Mouse (Mus musculus) liver, postnatal 0 days (tissue): Measurements from ENCODE around the gene Papln. TPM values are rescaled to one million over a fixed set of nuclear protein-coding genes. Genes with fewer than 3 reads are reported as not detected.

Source experiments
- ATAC-seq: fragments of 200-750 bp; cut with Nextera tagmentation; 2 replicates; pipeline ENCODE4 v1.8.0; 2017; ENCODE audit warnings: mild to moderate bottlenecking, moderate library complexity
- DNase-seq: peaks from one replicate; pipeline ENCODE4 v3.0.0-alpha.2; 2016
- H3K27ac ChIP-seq: fragments of 300-500 bp; sonication (generic); 2 replicates; pipeline ENCODE4 v1.5.1; 2014; ENCODE audit warnings: antibody characterized with exemption, moderate library complexity, mild to moderate bottlenecking, low read depth
- H3K27me3 ChIP-seq: fragments of 300-500 bp; sonication (generic); 2 replicates; pipeline ENCODE4 v1.6.1; 2014; ENCODE audit warnings: low read length, control low read depth, mixed read lengths; ENCODE audit not compliant: insufficient read depth
- H3K36me3 ChIP-seq: fragments of 300-500 bp; sonication (generic); replicated peaks from 2 replicates; pipeline ENCODE4 v1.6.1; 2014; ENCODE audit warnings: mild to moderate bottlenecking, control low read depth, low read length, moderate library complexity, mixed read lengths; ENCODE audit not compliant: insufficient read depth
- H3K4me1 ChIP-seq: fragments of 300-500 bp; sonication (generic); 2 replicates; pipeline ENCODE4 v1.6.1; 2014; ENCODE audit warnings: antibody characterized with exemption, mild to moderate bottlenecking, control low read depth; ENCODE audit not compliant: insufficient read depth
- H3K4me2 ChIP-seq: fragments of 300-500 bp; sonication (generic); 2 replicates; pipeline ENCODE4 v1.6.1; 2014; ENCODE audit warnings: low read depth, mild to moderate bottlenecking, low read length, moderate library complexity, mixed read lengths
- H3K4me3 ChIP-seq: fragments of 300-500 bp; sonication (generic); 2 replicates; pipeline ENCODE4 v1.5.1; 2014; ENCODE audit warnings: low read depth, low read length
- H3K9ac ChIP-seq: fragments of 300-500 bp; sonication (generic); replicated peaks from 2 replicates; pipeline ENCODE4 v1.6.1; 2014; ENCODE audit warnings: mild to moderate bottlenecking, moderate library complexity
- H3K9me3 ChIP-seq: fragments of 300-500 bp; sonication (generic); 2 replicates; pipeline ENCODE4 v1.6.1; 2016; ENCODE audit warnings: mild to moderate bottlenecking, control low read depth, low read length, mixed read lengths
- CTCF ChIP-seq: sonication (generic); IDR thresholded peaks from 2 replicates; pipeline ENCODE4 v1.5.1; 2016; ENCODE audit warnings: antibody characterized with exemption, low read depth
- EP300 ChIP-seq: IDR thresholded peaks from 2 replicates; pipeline ENCODE4 v1.6.1; 2016; ENCODE audit warnings: antibody characterized with exemption, low read depth, mild to moderate bottlenecking
- WGBS: fragments of 180-500 bp; shearing (Covaris S2); extraction: QIAGEN DNeasy Blood & Tissue Kit; methylation state at CpG from one replicate; pipeline ENCODE4 v1.1.7; 2014; ENCODE audit not compliant: insufficient replicate concordance; 5-methylcytosine and 5-hydroxymethylcytosine counted together
- polyA plus RNA-seq: library from polyadenylated mRNA; unstranded; fragments of >200 nt; fragmentation: Nextera tagmentation; extraction: Ambion mirVana; gene quantifications from 2 replicates; pipeline ENCODE4 v1.2.1, GENCODE M21; 2015

Papln gene
- polyA plus RNA-seq, 1 experiment from 2014 or later: 0.15 TPM

DNA sequence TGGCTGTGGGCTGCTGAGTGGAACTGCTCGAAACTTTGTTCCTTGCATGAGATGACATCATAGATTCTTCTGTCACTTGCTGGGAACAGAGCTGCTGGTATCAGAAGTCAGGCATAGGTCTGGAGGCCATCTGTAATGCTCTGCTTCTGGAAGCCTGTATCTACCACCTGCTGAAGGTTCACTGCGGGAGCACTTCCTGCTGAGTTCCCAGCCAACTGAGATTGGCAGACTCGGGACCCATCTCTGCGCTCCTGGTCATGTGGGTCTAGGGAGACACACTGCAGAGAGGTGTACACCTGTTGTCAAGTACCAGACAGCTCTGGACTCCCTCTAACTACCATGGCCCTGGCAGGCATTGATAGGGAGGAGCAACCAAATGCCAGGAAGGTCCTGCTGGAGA, 20.6 kb upstream of the Papln start:
- DNase-seq (no peak), ATAC-seq (no peak)
- Histone ChIP-seq H3K27ac (no peak overlapping the region), H3K9ac (no peak overlapping the region), H3K4me2 (no peak overlapping the region), H3K4me3 (no peak overlapping the region), H3K9me3 (no peaks in the 10 kb centered on the region), H3K4me1 (no peaks in the 10 kb centered on the region), H3K27me3 (no peaks in the 10 kb centered on the region), H3K36me3 (no peaks in the 10 kb centered on the region)
- WGBS: 66% methylated on average over 4 of the region's 4 CpGs
- TF ChIP-seq CTCF (no peak), EP300 (no peak)

- Histone ChIP-seq H3K27ac (no peak overlapping the region), H3K4me3 (no peak overlapping the region), H3K27me3 (no peaks in the 10 kb centered on the region), H3K4me1 (no peaks in the 10 kb centered on the region), H3K9ac (no peak overlapping the region), H3K36me3 (no peaks in the 10 kb centered on the region), H3K9me3 (no peaks in the 10 kb centered on the region), H3K4me2 (no peak overlapping the region)
- TF ChIP-seq CTCF (no peak), EP300 (no peak)
- ATAC-seq (no peak), DNase-seq (no peak)
- WGBS: 68% methylated on average over 3 of the region's 3 CpGs
Measured at GRCm38 (mm10) chr12:83743712-83744111, 19.7 kb upstream of the Papln start.

DNA sequence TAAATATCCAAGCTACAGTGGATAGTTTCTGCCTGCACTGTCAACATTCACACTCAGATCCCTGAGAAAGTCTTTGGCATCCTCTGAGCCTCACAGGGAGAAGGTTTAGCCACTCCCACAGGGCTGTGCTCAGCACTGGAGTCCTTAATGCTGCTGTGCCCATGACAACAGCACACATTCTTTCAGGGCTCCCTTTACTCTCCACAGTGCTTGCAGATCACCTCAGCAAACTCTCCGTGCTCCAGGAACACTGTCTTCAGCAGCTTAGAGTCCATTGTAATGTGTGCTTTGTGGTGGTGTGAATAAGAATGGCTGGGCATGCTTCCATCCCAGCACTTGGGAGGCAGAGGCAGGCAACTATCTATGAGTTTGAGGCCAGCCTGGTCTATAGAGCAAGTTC, 14.2 kb upstream of the Papln start:
- H3K9me3 ChIP-seq: no peaks in the 10 kb centered on the region
- no peak for TF ChIP-seq EP300
- TF ChIP-seq CTCF: no peak
- no peak overlapping the region for H3K9ac ChIP-seq
- H3K4me3 ChIP-seq: no peak overlapping the region
- H3K27me3 ChIP-seq: no peaks in the 10 kb centered on the region
- 0 out of 2 replicates have a peak, but pooled peaks cover 4% of the 10 kb centered on the region for H3K4me1 ChIP-seq
- ATAC-seq (no peak), DNase-seq (no peak)
- no peak overlapping the region for H3K27ac ChIP-seq
- H3K36me3 ChIP-seq: no peaks in the 10 kb centered on the region
- no peak overlapping the region for H3K4me2 ChIP-seq
- whole genome bisulfite sequencing: 62% methylated on average over 1 of the region's 1 CpGs

DNA sequence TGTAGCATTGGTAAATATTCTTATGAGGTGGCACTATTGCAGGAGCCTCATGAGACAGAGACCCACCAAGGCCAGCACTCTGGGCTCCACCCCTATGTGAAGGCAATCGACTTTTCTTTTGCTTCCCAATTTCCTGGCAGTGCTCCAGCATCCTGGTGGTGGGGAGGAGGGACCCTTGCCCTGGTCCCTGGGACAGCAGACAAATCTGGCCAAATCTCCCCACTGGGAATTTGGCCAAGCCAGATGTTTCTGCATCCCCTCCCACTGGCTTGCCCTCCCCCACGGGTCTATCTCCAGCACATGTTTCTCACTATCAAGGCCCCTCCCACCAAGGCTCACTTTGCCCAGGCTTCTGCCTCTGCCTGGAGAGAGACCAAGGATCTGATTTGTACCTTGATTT, 10.9 kb upstream of the Papln start:
- Histone ChIP-seq H3K9me3 (no peaks in the 10 kb centered on the region), H3K27me3 (no peaks in the 10 kb centered on the region), H3K4me2 (no peak overlapping the region), H3K27ac (no peak overlapping the region), H3K4me1 (0 out of 2 replicates have a peak, but pooled peaks cover 4% of the 10 kb centered on the region), H3K4me3 (no peak overlapping the region), H3K9ac (no peak overlapping the region), H3K36me3 (no peaks in the 10 kb centered on the region)
- 17% methylated on average over 2 of the region's 2 CpGs for WGBS
- DNase-seq (no peak), ATAC-seq (no peak)
- TF ChIP-seq CTCF (no peak), EP300 (no peak)

DNA sequence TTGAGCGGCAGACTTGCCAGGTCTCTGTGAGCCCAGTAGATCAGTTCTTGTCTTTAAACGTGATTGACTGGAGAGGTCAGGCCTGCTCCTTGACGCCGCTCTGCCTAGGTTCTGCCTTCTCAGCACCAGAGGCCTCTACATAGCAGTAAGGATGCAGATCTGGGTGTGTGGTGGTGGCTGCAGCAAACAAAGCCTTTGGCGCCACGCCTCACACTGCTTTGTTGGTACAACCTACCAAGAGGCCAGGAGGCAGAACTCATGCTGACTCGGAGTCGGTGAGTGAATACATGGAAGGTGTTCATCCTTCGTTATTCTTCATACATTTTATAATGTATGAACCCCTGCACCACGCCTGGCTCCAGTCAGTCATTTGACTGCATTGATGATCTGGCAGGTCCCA, 4.7 kb upstream of the Papln start:
- Histone ChIP-seq H3K27me3 (0 out of 2 replicates have a peak, but pooled peaks cover 1% of the 10 kb centered on the region), H3K4me1 (peaks cover 11% of the 10 kb centered on the region), H3K9me3 (no peaks in the 10 kb centered on the region), H3K27ac (no peak overlapping the region), H3K36me3 (no peaks in the 10 kb centered on the region), H3K4me2 (no peak overlapping the region), H3K9ac (no peak overlapping the region), H3K4me3 (no peak overlapping the region)
- no peak for ATAC-seq
- DNase-seq: no peak
- no peak for TF ChIP-seq EP300
- no peak for TF ChIP-seq CTCF
- 77% methylated on average over 10 of the region's 10 CpGs for WGBS

DNA sequence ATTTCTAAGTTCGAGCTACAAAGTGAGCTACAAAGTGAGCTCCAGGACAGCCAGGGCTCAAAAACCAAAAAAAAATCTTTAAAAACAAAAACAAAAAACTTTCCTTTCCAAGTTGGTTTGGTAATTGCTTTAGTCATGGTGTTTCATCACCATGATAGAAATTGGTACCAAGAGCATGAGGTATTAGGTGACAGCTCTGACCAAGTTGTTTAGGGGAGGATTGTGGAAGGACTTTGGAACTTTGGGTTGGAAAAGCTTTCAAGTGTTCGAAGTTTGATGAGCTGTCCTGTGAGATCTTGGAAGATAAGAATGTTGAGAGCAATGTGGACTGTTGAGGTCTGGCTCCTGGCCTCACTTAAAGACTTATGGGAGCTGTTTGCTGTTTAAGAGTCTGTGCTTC, 3.2 kb upstream of the Papln start:
- 65% methylated on average over 2 of the region's 2 CpGs for WGBS
- TF ChIP-seq EP300 (no peak), CTCF (no peak)
- Histone ChIP-seq H3K27me3 (0 out of 2 replicates have a peak, but pooled peaks cover 8% of the 10 kb centered on the region), H3K9ac (no peak overlapping the region), H3K27ac (no peak overlapping the region), H3K4me3 (no peak overlapping the region), H3K36me3 (no peaks in the 10 kb centered on the region), H3K4me2 (no peak overlapping the region), H3K4me1 (peaks cover 16% of the 10 kb centered on the region), H3K9me3 (no peaks in the 10 kb centered on the region)
- no peak for DNase-seq
- ATAC-seq: no peak

- Histone ChIP-seq H3K9ac (no peak overlapping the region), H3K27me3 (peaks cover 11% of the 10 kb centered on the region; the same call in 1 of the 2 replicates), H3K36me3 (no peaks in the 10 kb centered on the region), H3K9me3 (no peaks in the 10 kb centered on the region), H3K4me1 (peaks cover 16% of the 10 kb centered on the region), H3K27ac (no peak overlapping the region), H3K4me3 (no peak overlapping the region), H3K4me2 (no peak overlapping the region)
- TF ChIP-seq EP300 (no peak), CTCF (no peak)
- ATAC-seq: peak; percentile 2; the same call in 1 of the 2 replicates
- DNase-seq: no peak
- 15% methylated on average over 4 of the region's 4 CpGs for WGBS
Measured at GRCm38 (mm10) chr12:83762706-83763105, 728 bp upstream of the Papln start.
